Mouse (Mus musculus) neural tube, embryonic 15.5 days (tissue): ENCODE data around the gene Pfdn4. TPM values are rescaled to one million over a fixed set of nuclear protein-coding genes. Genes with fewer than 3 reads are reported as not detected.
A peak's percentile ranks its signal among the peaks of the same experiment; 100 is the strongest.

ENCODE experiments used
- ATAC-seq: fragments of 200-750 bp; cut with Nextera tagmentation; 2 replicates; pipeline ENCODE4 v1.8.0; 2017; ENCODE audit warnings: mild to moderate bottlenecking, moderate TSS enrichment, moderate library complexity; ENCODE audit not compliant: low FRiP score
- H3K27ac ChIP-seq: fragments of 300-500 bp; sonication (generic); replicated peaks from 2 replicates; pipeline ENCODE4 v1.5.1; 2015; ENCODE audit warnings: mild to moderate bottlenecking, inconsistent platforms
- H3K27me3 ChIP-seq: fragments of 300-500 bp; sonication (generic); replicated peaks from 2 replicates; pipeline ENCODE4 v1.6.1; 2015; ENCODE audit warnings: inconsistent platforms
- H3K36me3 ChIP-seq: fragments of 300-500 bp; sonication (generic); 2 replicates; pipeline ENCODE4 v1.6.1; 2015; ENCODE audit warnings: inconsistent platforms
- H3K4me1 ChIP-seq: fragments of 300-500 bp; sonication (generic); 2 replicates; pipeline ENCODE4 v1.6.1; 2015; ENCODE audit warnings: inconsistent platforms
- H3K4me2 ChIP-seq: fragments of 300-500 bp; sonication (generic); 2 replicates; pipeline ENCODE4 v1.6.1; 2015; ENCODE audit warnings: inconsistent platforms, mild to moderate bottlenecking, moderate library complexity
- H3K4me3 ChIP-seq: fragments of 300-500 bp; sonication (generic); replicated peaks from 2 replicates; pipeline ENCODE4 v1.5.1; 2015; ENCODE audit warnings: mild to moderate bottlenecking, inconsistent platforms
- H3K9ac ChIP-seq: fragments of 300-500 bp; sonication (generic); replicated peaks from 2 replicates; pipeline ENCODE4 v1.6.1; 2015; ENCODE audit warnings: mild to moderate bottlenecking, inconsistent platforms
- H3K9me3 ChIP-seq: fragments of 300-500 bp; sonication (generic); replicated peaks from 2 replicates; pipeline ENCODE4 v1.6.1; 2016; ENCODE audit warnings: inconsistent platforms
- WGBS: fragments of 180-500 bp; shearing (Covaris S2); methylation state at CpG from one replicate; pipeline ENCODE4 v1.1.7; 2015; ENCODE audit warnings: mixed read lengths; 5-methylcytosine and 5-hydroxymethylcytosine counted together
- polyA plus RNA-seq: library from polyadenylated mRNA; unstranded; fragments of >200 nt; fragmentation: Nextera tagmentation; extraction: Ambion mirVana; gene quantifications from 2 replicates; pipeline ENCODE4 v1.2.1, GENCODE M21; 2015

The Pfdn4 gene
- polyA plus RNA-seq, 1 experiment from 2014 or later, result 142 TPM

DNA sequence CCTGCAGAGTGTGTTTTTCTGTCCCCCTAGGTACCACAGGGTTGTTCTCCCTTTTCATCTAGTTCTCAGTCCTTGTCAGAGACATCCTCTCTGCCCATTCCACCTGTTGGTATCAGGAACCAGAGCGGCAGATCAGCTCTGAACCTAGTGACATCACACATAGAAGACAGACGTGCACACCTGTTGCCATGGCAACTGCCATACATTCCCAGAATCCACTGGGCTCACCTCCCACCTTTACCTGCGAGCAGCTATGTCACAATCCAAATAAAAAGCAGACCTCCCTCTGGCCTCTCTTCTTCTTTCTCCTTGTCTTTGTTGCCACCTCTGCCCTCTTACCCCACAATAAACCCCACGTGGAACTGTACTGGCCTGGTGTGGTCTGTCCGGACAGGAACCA is 25.6 kb upstream of the Pfdn4 start:
- Histone ChIP-seq H3K36me3 (no peaks in the 10 kb centered on the region), H3K27me3 (peaks cover 7% of the 10 kb centered on the region; the same call in 1 of the 2 replicates), H3K4me3 (no peak overlapping the region), H3K4me2 (no peak overlapping the region), H3K4me1 (peaks cover 12% of the 10 kb centered on the region), H3K27ac (no peak overlapping the region), H3K9me3 (no peaks in the 10 kb centered on the region), H3K9ac (no peak overlapping the region)
- WGBS, result 80% methylated on average over 5 of the region's 5 CpGs
- no peak for ATAC-seq

- no peak overlapping the region for H3K27ac ChIP-seq
- H3K36me3 ChIP-seq, result no peaks in the 10 kb centered on the region
- no peak overlapping the region for H3K4me2 ChIP-seq
- H3K9me3 ChIP-seq, result no peaks in the 10 kb centered on the region
- H3K27me3 ChIP-seq, result peaks cover 7% of the 10 kb centered on the region; the same call in 1 of the 2 replicates
- WGBS, result 91% methylated on average over 5 of the region's 5 CpGs
- peaks cover 11% of the 10 kb centered on the region for H3K4me1 ChIP-seq
- no peak overlapping the region for H3K4me3 ChIP-seq
- H3K9ac ChIP-seq, result no peak overlapping the region
- no peak for ATAC-seq
These were observed 22.1 kb upstream of the Pfdn4 start for GRCm38 (mm10) chr2:170474125-170474524.

DNA sequence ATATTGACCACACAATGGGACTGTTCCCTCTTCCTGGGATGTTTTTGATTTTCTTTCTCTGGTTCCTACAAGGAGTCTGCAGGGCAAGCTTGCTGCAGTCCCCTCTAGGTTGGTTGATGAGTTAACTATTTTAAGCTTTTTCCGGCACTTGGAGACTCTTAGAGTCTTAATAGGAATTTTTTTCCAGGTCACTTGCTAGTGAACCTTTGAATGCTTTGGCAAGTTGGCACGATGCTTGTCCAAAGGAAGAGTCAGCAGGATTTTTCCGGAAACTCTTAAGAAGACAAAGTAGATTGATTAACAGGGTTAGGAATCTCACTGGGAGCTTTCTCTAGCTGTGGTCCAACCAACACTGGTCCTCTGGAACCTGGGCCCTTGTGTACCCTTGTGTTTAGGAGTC is 21.1 kb upstream of the Pfdn4 start:
- H3K4me2 ChIP-seq, result no peak overlapping the region
- ATAC-seq, result no peak
- no peak overlapping the region for H3K4me3 ChIP-seq
- WGBS, result 66% methylated on average over 3 of the region's 3 CpGs
- H3K27ac ChIP-seq, result no peak overlapping the region
- H3K27me3 ChIP-seq, result 0 out of 2 replicates have a peak, but pooled peaks cover 6% of the 10 kb centered on the region
- H3K36me3 ChIP-seq, result no peaks in the 10 kb centered on the region
- peaks cover 4% of the 10 kb centered on the region; the same call in 1 of the 2 replicates for H3K4me1 ChIP-seq
- H3K9me3 ChIP-seq, result no peaks in the 10 kb centered on the region
- H3K9ac ChIP-seq, result no peak overlapping the region

DNA sequence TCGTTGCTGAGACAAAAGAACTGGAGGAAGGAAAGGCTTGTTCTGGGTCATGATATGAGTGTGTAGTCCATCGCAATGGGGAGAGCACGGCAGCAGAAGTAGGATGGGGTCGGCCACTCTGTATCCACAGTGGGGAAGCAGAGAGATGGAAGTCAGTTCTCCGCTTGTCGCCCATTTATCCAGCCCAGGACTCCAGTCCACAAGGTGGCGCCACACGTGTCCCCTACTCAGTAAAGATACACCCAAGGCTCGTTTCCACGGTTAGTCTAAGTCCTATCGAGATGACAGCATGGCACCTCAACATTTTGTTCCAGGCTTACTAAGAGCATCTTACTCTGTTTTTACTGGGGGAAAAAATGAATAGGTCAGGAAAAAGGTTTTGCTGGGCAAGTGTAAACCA is 20.0 kb upstream of the Pfdn4 start:
- H3K27me3 ChIP-seq, result no peaks in the 10 kb centered on the region
- no peaks in the 10 kb centered on the region for H3K9me3 ChIP-seq
- no peak overlapping the region for H3K9ac ChIP-seq
- no peak overlapping the region for H3K4me3 ChIP-seq
- no peaks in the 10 kb centered on the region for H3K4me1 ChIP-seq
- no peak overlapping the region for H3K27ac ChIP-seq
- 89% methylated on average over 11 of the region's 11 CpGs for WGBS
- no peak overlapping the region for H3K4me2 ChIP-seq
- ATAC-seq, result no peak
- no peaks in the 10 kb centered on the region for H3K36me3 ChIP-seq

- Histone ChIP-seq H3K4me2 (no peak overlapping the region), H3K4me3 (no peak overlapping the region), H3K27me3 (no peaks in the 10 kb centered on the region), H3K9ac (no peak overlapping the region), H3K27ac (no peak overlapping the region), H3K9me3 (no peaks in the 10 kb centered on the region), H3K4me1 (no peaks in the 10 kb centered on the region), H3K36me3 (no peaks in the 10 kb centered on the region)
- WGBS, result 90% methylated on average over 8 of the region's 8 CpGs
- ATAC-seq, result no peak
These were observed 19.6 kb upstream of the Pfdn4 start for GRCm38 (mm10) chr2:170476643-170477042.

GRCm38 (mm10) chr2:170482019-170482540 is 14.1 kb upstream of the Pfdn4 start:
- ATAC-seq, result no peak
- Histone ChIP-seq H3K27ac (no peak overlapping the region), H3K36me3 (no peaks in the 10 kb centered on the region), H3K27me3 (no peaks in the 10 kb centered on the region), H3K4me1 (no peaks in the 10 kb centered on the region), H3K9me3 (no peaks in the 10 kb centered on the region), H3K4me2 (no peak overlapping the region), H3K9ac (no peak overlapping the region), H3K4me3 (no peak overlapping the region)
- WGBS, result 73% methylated on average over 10 of the region's 10 CpGs

GRCm38 (mm10) chr2:170483914-170484313 is 12.3 kb upstream of the Pfdn4 start:
- ATAC-seq, result no peak
- no peak overlapping the region for H3K4me3 ChIP-seq
- H3K27ac ChIP-seq, result no peak overlapping the region
- 75% methylated on average over 11 of the region's 11 CpGs for WGBS
- no peak overlapping the region for H3K4me2 ChIP-seq
- H3K9ac ChIP-seq, result no peak overlapping the region
- no peaks in the 10 kb centered on the region for H3K36me3 ChIP-seq
- H3K4me1 ChIP-seq, result peaks cover 2% of the 10 kb centered on the region; the same call in 1 of the 2 replicates
- H3K9me3 ChIP-seq, result no peaks in the 10 kb centered on the region
- no peaks in the 10 kb centered on the region for H3K27me3 ChIP-seq

DNA sequence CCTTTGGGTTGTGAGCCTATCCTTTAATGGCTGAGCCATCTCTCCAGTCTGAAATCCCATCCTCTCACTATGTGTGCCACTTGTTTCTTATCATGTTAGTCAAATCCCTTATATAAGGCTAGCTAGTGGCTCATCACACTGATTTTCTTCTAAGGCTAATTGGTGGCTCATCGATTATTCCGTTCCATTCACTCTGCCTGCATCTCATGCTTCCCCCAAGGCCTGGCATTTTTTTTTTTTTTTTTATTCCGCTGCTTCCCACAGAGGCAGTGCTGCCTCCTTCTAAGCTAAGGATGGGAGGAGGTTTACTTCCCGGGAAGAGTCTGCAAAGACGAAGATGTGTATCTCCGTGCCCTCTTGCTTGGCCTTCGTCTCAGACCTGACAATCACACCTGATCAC is 9.0 kb upstream of the Pfdn4 start:
- 60% methylated on average over 7 of the region's 7 CpGs for WGBS
- Histone ChIP-seq H3K36me3 (no peaks in the 10 kb centered on the region), H3K27me3 (peaks cover 9% of the 10 kb centered on the region), H3K4me2 (0 out of 2 replicates have a peak overlapping the region, but pooled peaks have one; percentile 11), H3K9ac (no peak overlapping the region), H3K9me3 (no peaks in the 10 kb centered on the region), H3K4me3 (no peak overlapping the region), H3K27ac (no peak overlapping the region), H3K4me1 (peaks cover 2% of the 10 kb centered on the region; the same call in 1 of the 2 replicates)
- ATAC-seq, result no peak

- no peaks in the 10 kb centered on the region for H3K36me3 ChIP-seq
- peak overlapping the region; percentile 11; the same call in 1 of the 2 replicates for H3K4me2 ChIP-seq
- WGBS, result 50% methylated on average over 26 of the region's 26 CpGs
- H3K9me3 ChIP-seq, result no peaks in the 10 kb centered on the region
- H3K27ac ChIP-seq, result no peak overlapping the region
- no peak for ATAC-seq
- H3K9ac ChIP-seq, result no peak overlapping the region
- peaks cover 12% of the 10 kb centered on the region for H3K27me3 ChIP-seq
- H3K4me1 ChIP-seq, result peaks cover 2% of the 10 kb centered on the region; the same call in 1 of the 2 replicates
- no peak overlapping the region for H3K4me3 ChIP-seq
These were observed 8.2 kb upstream of the Pfdn4 start for GRCm38 (mm10) chr2:170487890-170488502.

- H3K4me2 ChIP-seq, result no peak overlapping the region
- ATAC-seq, result no peak
- H3K36me3 ChIP-seq, result no peaks in the 10 kb centered on the region
- no peak overlapping the region for H3K4me3 ChIP-seq
- no peaks in the 10 kb centered on the region for H3K9me3 ChIP-seq
- peaks cover 17% of the 10 kb centered on the region for H3K4me1 ChIP-seq
- H3K27me3 ChIP-seq, result peaks cover 72% of the 10 kb centered on the region
- 6% methylated on average over 31 of the region's 31 CpGs for WGBS
- no peak overlapping the region for H3K9ac ChIP-seq
- H3K27ac ChIP-seq, result no peak overlapping the region
These were observed 1.2 kb upstream of the Pfdn4 start for GRCm38 (mm10) chr2:170494784-170495710.

DNA sequence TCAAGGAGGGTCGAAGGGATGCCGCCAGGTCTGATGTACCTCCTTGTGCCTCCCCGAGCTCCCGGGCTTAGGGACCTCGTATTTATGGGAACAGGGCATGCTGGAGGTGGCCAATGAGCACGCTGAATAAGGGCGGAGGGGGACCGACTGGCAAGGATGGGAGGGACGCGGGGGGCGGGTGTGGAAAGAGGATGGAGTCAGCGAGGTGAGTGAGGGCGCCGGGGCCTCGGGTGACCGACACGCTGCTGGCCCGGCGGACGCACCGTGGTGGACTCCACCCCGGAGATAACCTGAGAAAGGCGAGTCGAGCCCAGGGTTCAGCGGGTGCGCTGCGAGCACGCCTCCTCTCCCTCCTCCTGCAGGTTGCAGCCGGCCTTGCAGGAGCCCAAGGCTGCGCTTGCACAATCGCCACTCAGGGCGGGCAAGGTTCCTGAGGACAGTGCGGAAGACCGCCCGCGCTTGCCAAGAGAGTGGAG is 901 bp downstream of the Pfdn4 start, which contains the start of gene Cyp24a1:
Gene Cyp24a1, minus strand, starts transcription at position 55 of the 476 bp plus-strand sequence.
- ATAC-seq, result peak; percentile 50; the same call in 1 of the 2 replicates
- H3K27ac ChIP-seq, result no peak within 1 kb of the TSS
- H3K27me3 ChIP-seq, result peaks cover 66% of the 10 kb centered on the region

More for the DNA sequence above, 901 bp downstream of the Pfdn4 start, which contains the start of gene Cyp24a1:
- Histone ChIP-seq H3K4me1 (peaks cover 17% of the 10 kb centered on the region), H3K9me3 (no peaks in the 10 kb centered on the region), H3K36me3 (no peaks in the 10 kb centered on the region), H3K4me2 (peak within 1 kb of the TSS; percentile 54), H3K9ac (0 out of 2 replicates have a peak within 1 kb of the TSS, but pooled peaks have one; percentile 7), H3K4me3 (peak within 1 kb of the TSS; percentile 27)
- under 1% methylated on average over 36 of the region's 36 CpGs for WGBS
